Mouse (Mus musculus): ENCODE results near the gene Hes2. TPM values are rescaled to one million over a fixed set of nuclear protein-coding genes. Genes with fewer than 3 reads are reported as not detected.

The Hes2 gene
- polyA plus RNA-seq, 1 experiment from 2014 or later, result 1.6 TPM

DNA sequence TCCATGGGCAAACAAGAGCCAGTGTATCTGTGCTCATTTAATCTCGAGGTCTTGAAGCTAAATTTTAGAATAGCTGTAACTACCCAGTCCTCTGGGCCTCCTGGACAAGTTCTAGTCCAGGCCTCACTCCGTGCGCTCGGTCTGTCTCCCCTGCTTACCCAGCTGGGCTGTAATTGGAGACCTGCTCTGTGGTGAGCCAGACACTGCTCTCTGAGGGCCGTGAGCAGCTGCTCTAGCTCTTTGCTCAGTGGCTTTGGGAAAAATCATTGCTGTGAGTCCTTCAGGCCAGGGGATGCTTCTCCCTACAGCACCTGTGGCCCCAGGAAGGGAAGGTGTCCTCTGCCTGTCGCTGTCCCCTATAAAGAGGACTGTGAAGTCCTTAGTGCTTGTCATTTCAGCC is 47.5 kb downstream of the Hes2 start:
- peak; percentile 70; the same call in 1 of the 2 replicates for ATAC-seq (ENCODE audit: insufficient number of reproducible peaks, low FRiP score, low TSS enrichment, low read depth)
- H3K4me1 ChIP-seq, result peaks cover 11% of the 10 kb centered on the region
- H3K27ac ChIP-seq (replicated peaks), result no peak overlapping the region
- 36% methylated on average over 6 of the region's 6 CpGs for WGBS
- H3K4me3 ChIP-seq (replicated peaks), result no peak overlapping the region
- H3K4me2 ChIP-seq (replicated peaks), result no peak overlapping the region
- no peaks in the 10 kb centered on the region; the same call in 1 of the 2 replicates for H3K36me3 ChIP-seq
- no peaks in the 10 kb centered on the region for H3K27me3 ChIP-seq
- no peak overlapping the region for H3K9ac ChIP-seq
- no peaks in the 10 kb centered on the region for H3K9me3 ChIP-seq (replicated peaks)

DNA sequence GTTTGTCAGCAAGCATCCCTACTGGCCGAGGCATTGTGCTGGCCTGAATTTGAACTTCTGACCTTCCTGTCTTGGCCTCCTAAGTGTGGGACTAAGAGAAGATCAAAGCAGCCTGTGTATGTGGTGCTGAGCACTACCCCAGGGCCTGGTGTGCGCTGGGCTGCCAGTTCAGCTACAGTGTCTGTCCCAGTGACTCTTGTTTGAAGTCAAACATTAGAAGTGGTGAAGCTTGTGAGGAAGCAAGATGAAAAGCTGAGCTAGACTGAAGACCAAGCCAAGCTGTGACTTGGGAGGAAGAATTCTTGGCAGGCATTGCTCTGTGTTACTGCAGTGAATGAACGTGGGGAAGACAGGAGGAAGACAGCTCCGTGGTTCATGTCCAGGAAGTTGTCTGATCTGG is 51.0 kb downstream of the Hes2 start:
- WGBS, result 32% methylated on average over 4 of the region's 4 CpGs
- Histone ChIP-seq H3K9ac (no peak overlapping the region), H3K27me3 (no peaks in the 10 kb centered on the region), H3K4me1 (peaks cover 20% of the 10 kb centered on the region), H3K4me3 (replicated peaks) (no peak overlapping the region), H3K9me3 (replicated peaks) (no peaks in the 10 kb centered on the region), H3K4me2 (replicated peaks) (no peak overlapping the region), H3K27ac (replicated peaks) (no peak overlapping the region), H3K36me3 (no peaks in the 10 kb centered on the region; the same call in 1 of the 2 replicates)
- ATAC-seq (ENCODE audit: insufficient number of reproducible peaks, low FRiP score, low TSS enrichment, low read depth), result no peak

Other genes with a start within 250 kb of the Hes2 start
- 57.8 and 61.5 TPM in 2 replicates for gene Dnajc11, start 225.2 kb upstream of the Hes2 start, polyA plus RNA-seq (2015; fragmentation: Nextera tagmentation; extraction: Ambion mirVana)
- gene Thap3, start 169.9 kb upstream of the Hes2 start, polyA plus RNA-seq (2015; fragmentation: Nextera tagmentation; extraction: Ambion mirVana), result 53.8 and 60.4 TPM in 2 replicates
- gene Phf13, start 162.6 kb upstream of the Hes2 start, polyA plus RNA-seq (2015; fragmentation: Nextera tagmentation; extraction: Ambion mirVana), result 34.6 and 35.1 TPM in 2 replicates
- gene Klhl21, start 150.1 kb upstream of the Hes2 start, polyA plus RNA-seq (2015; fragmentation: Nextera tagmentation; extraction: Ambion mirVana), result 18.8 TPM in 2 replicates
- 20.6 TPM in 2 replicates for gene Zbtb48, start 131.2 kb upstream of the Hes2 start, polyA plus RNA-seq (2015; fragmentation: Nextera tagmentation; extraction: Ambion mirVana)
- gene Tas1r1, start 120.3 kb upstream of the Hes2 start, polyA plus RNA-seq (2015; fragmentation: Nextera tagmentation; extraction: Ambion mirVana), result 1.2 TPM in 2 replicates
- 31.0 and 32.4 TPM in 2 replicates for gene Nol9, start 119.5 kb upstream of the Hes2 start, polyA plus RNA-seq (2015; fragmentation: Nextera tagmentation; extraction: Ambion mirVana)
- 20.8 and 21.3 TPM in 2 replicates for gene Plekhg5, start 86.4 kb upstream of the Hes2 start, polyA plus RNA-seq (2015; fragmentation: Nextera tagmentation; extraction: Ambion mirVana)
- 1.5 and 2.0 TPM in 2 replicates for gene Tnfrsf25, start 42.9 kb upstream of the Hes2 start, polyA plus RNA-seq (2015; fragmentation: Nextera tagmentation; extraction: Ambion mirVana)
- 7.5 TPM in 2 replicates for gene Espn, start 6.5 kb upstream of the Hes2 start, polyA plus RNA-seq (2015; fragmentation: Nextera tagmentation; extraction: Ambion mirVana)
- gene Acot7, start 19.3 kb downstream of the Hes2 start, polyA plus RNA-seq (2015; fragmentation: Nextera tagmentation; extraction: Ambion mirVana), result 65.5 and 77.0 TPM in 2 replicates
- gene Gpr153, start 115.4 kb downstream of the Hes2 start, polyA plus RNA-seq (2015; fragmentation: Nextera tagmentation; extraction: Ambion mirVana), result 29.0 and 35.7 TPM in 2 replicates
- not detected in 2 replicates for gene Hes3, start 132.8 kb downstream of the Hes2 start, polyA plus RNA-seq (2015; fragmentation: Nextera tagmentation; extraction: Ambion mirVana)
- gene Icmt, start 138.4 kb downstream of the Hes2 start, polyA plus RNA-seq (2015; fragmentation: Nextera tagmentation; extraction: Ambion mirVana), result 23.5 and 26.7 TPM in 2 replicates
- 0.23 and 0.72 TPM in 2 replicates for gene Rnf207, start 160.1 kb downstream of the Hes2 start, polyA plus RNA-seq (2015; fragmentation: Nextera tagmentation; extraction: Ambion mirVana)
- gene Rpl22, start 166.9 kb downstream of the Hes2 start, polyA plus RNA-seq (2015; fragmentation: Nextera tagmentation; extraction: Ambion mirVana), result 342 and 365 TPM in 2 replicates
- 0.76 and 1.2 TPM in 2 replicates for gene Chd5, start 179.8 kb downstream of the Hes2 start, polyA plus RNA-seq (2015; fragmentation: Nextera tagmentation; extraction: Ambion mirVana)

All from embryonic facial prominence, embryonic 15.5 days (tissue).